Mouse (Mus musculus) hindbrain, embryonic 13.5 days (tissue): ENCODE measurements at regions not wholly inside any gene's neighbourhood (a gene's known extent, or its start where the extent isn't known, plus 50 kb on each side); places are given as distances from the start of the nearest gene placed in this dataset.

Source experiments
- ATAC-seq: fragments of 200-750 bp; cut with Nextera tagmentation; 2 replicates; pipeline ENCODE4 v1.8.0; 2017; ENCODE audit warnings: moderate TSS enrichment; ENCODE audit not compliant: low FRiP score
- H3K27ac ChIP-seq: fragments of 300-500 bp; sonication (generic); 2 replicates; pipeline ENCODE4 v1.5.1; 2015; ENCODE audit warnings: inconsistent platforms, mild to moderate bottlenecking, moderate library complexity
- H3K27me3 ChIP-seq: fragments of 300-500 bp; sonication (generic); 2 replicates; pipeline ENCODE4 v1.6.1; 2015; ENCODE audit warnings: mild to moderate bottlenecking, inconsistent platforms
- H3K36me3 ChIP-seq: fragments of 300-500 bp; sonication (generic); 2 replicates; pipeline ENCODE4 v1.6.1; 2015; ENCODE audit warnings: mild to moderate bottlenecking, inconsistent platforms
- H3K4me1 ChIP-seq: fragments of 300-500 bp; sonication (generic); replicated peaks from 2 replicates; pipeline ENCODE4 v1.6.1; 2015; ENCODE audit warnings: inconsistent platforms
- H3K4me2 ChIP-seq: fragments of 300-500 bp; sonication (generic); 2 replicates; pipeline ENCODE4 v1.6.1; 2015; ENCODE audit warnings: inconsistent platforms, mild to moderate bottlenecking, moderate library complexity
- H3K4me3 ChIP-seq: fragments of 300-500 bp; sonication (generic); 2 replicates; pipeline ENCODE4 v1.5.1; 2015; ENCODE audit warnings: mild to moderate bottlenecking, inconsistent platforms
- H3K9ac ChIP-seq: fragments of 300-500 bp; sonication (generic); 2 replicates; pipeline ENCODE4 v1.6.1; 2015; ENCODE audit warnings: mild to moderate bottlenecking, inconsistent platforms
- H3K9me3 ChIP-seq: fragments of 300-500 bp; sonication (generic); 2 replicates; pipeline ENCODE4 v1.6.1; 2016; ENCODE audit warnings: inconsistent platforms
- WGBS: fragments of 180-500 bp; shearing (Covaris S2); methylation state at CpG from one replicate; pipeline ENCODE4 v1.1.7; 2015; 5-methylcytosine and 5-hydroxymethylcytosine counted together

GRCm38 (mm10) chr10:22993158-22993557 is 173.2 kb upstream of the Tcf21 start:
- WGBS = 92% methylated on average over 3 of the region's 3 CpGs
- ATAC-seq = no peak

GRCm38 (mm10) chr10:22981798-22982197 is 161.8 kb upstream of the Tcf21 start:
- no peak overlapping the region for H3K4me2 ChIP-seq
- H3K36me3 ChIP-seq = no peaks in the 10 kb centered on the region
- H3K9ac ChIP-seq = no peak overlapping the region
- no peaks in the 10 kb centered on the region for H3K27me3 ChIP-seq
- no peaks in the 10 kb centered on the region for H3K4me1 ChIP-seq
- no peak overlapping the region for H3K4me3 ChIP-seq
- 84% methylated on average over 6 of the region's 6 CpGs for WGBS
- H3K27ac ChIP-seq = no peak overlapping the region
- H3K9me3 ChIP-seq = no peaks in the 10 kb centered on the region
- no peak for ATAC-seq

More at GRCm38 (mm10) chr10:22993158-22993557, 173.2 kb upstream of the Tcf21 start:
- H3K36me3 ChIP-seq = no peaks in the 10 kb centered on the region
- no peak overlapping the region for H3K27ac ChIP-seq
- no peaks in the 10 kb centered on the region for H3K4me1 ChIP-seq
- no peak overlapping the region for H3K4me3 ChIP-seq
- no peaks in the 10 kb centered on the region for H3K27me3 ChIP-seq
- H3K4me2 ChIP-seq = no peak overlapping the region
- no peak overlapping the region for H3K9ac ChIP-seq
- no peaks in the 10 kb centered on the region for H3K9me3 ChIP-seq

GRCm38 (mm10) chr10:22978442-22978841 is 158.5 kb upstream of the Tcf21 start:
- H3K4me1 ChIP-seq = no peaks in the 10 kb centered on the region
- no peak overlapping the region for H3K4me3 ChIP-seq
- H3K27me3 ChIP-seq = no peaks in the 10 kb centered on the region
- H3K36me3 ChIP-seq = no peaks in the 10 kb centered on the region
- WGBS = 93% methylated on average over 7 of the region's 7 CpGs
- no peaks in the 10 kb centered on the region for H3K9me3 ChIP-seq
- no peak overlapping the region for H3K4me2 ChIP-seq
- ATAC-seq = no peak
- H3K9ac ChIP-seq = no peak overlapping the region
- H3K27ac ChIP-seq = no peak overlapping the region

- ATAC-seq = no peak
- Histone ChIP-seq H3K4me3 (no peak overlapping the region), H3K4me2 (no peak overlapping the region), H3K27ac (no peak overlapping the region), H3K36me3 (no peaks in the 10 kb centered on the region), H3K27me3 (no peaks in the 10 kb centered on the region), H3K4me1 (no peaks in the 10 kb centered on the region), H3K9me3 (no peaks in the 10 kb centered on the region), H3K9ac (no peak overlapping the region)
- whole genome bisulfite sequencing = 87% methylated on average over 7 of the region's 7 CpGs
Observed at GRCm38 (mm10) chr10:22956956-22957355, 137.0 kb upstream of the Tcf21 start.

- no peaks in the 10 kb centered on the region for H3K27me3 ChIP-seq
- no peaks in the 10 kb centered on the region for H3K4me1 ChIP-seq
- no peaks in the 10 kb centered on the region for H3K9me3 ChIP-seq
- ATAC-seq = no peak
- H3K4me2 ChIP-seq = no peak overlapping the region
- H3K27ac ChIP-seq = no peak overlapping the region
- WGBS = 73% methylated on average over 6 of the region's 6 CpGs
- no peak overlapping the region for H3K9ac ChIP-seq
- no peak overlapping the region for H3K4me3 ChIP-seq
- no peaks in the 10 kb centered on the region for H3K36me3 ChIP-seq
Observed at GRCm38 (mm10) chr10:22953283-22953682, 133.3 kb upstream of the Tcf21 start.

- Histone ChIP-seq H3K27ac (no peak overlapping the region), H3K9ac (no peak overlapping the region), H3K9me3 (no peaks in the 10 kb centered on the region), H3K27me3 (no peaks in the 10 kb centered on the region), H3K4me2 (no peak overlapping the region), H3K4me3 (no peak overlapping the region), H3K36me3 (no peaks in the 10 kb centered on the region), H3K4me1 (no peaks in the 10 kb centered on the region)
- ATAC-seq = no peak
- WGBS = 100% methylated on average over 1 of the region's 1 CpGs
Observed at GRCm38 (mm10) chr10:22944247-22944646, 124.3 kb upstream of the Tcf21 start.

- Histone ChIP-seq H3K9ac (no peak overlapping the region), H3K4me1 (no peaks in the 10 kb centered on the region), H3K4me3 (no peak overlapping the region), H3K27me3 (no peaks in the 10 kb centered on the region), H3K36me3 (no peaks in the 10 kb centered on the region), H3K9me3 (no peaks in the 10 kb centered on the region), H3K4me2 (no peak overlapping the region), H3K27ac (no peak overlapping the region)
- WGBS = 92% methylated on average over 8 of the region's 8 CpGs
- ATAC-seq = no peak
Observed at GRCm38 (mm10) chr10:22927977-22928376, 108.0 kb upstream of the Tcf21 start.

- H3K27ac ChIP-seq = no peak overlapping the region
- no peak overlapping the region for H3K4me2 ChIP-seq
- H3K36me3 ChIP-seq = no peaks in the 10 kb centered on the region
- no peaks in the 10 kb centered on the region for H3K9me3 ChIP-seq
- H3K27me3 ChIP-seq = no peaks in the 10 kb centered on the region
- no peak for ATAC-seq
- no peak overlapping the region for H3K4me3 ChIP-seq
- no peaks in the 10 kb centered on the region for H3K4me1 ChIP-seq
- no peak overlapping the region for H3K9ac ChIP-seq
- 75% methylated on average over 5 of the region's 5 CpGs for WGBS
Observed at GRCm38 (mm10) chr10:22926099-22926498, 106.1 kb upstream of the Tcf21 start.

GRCm38 (mm10) chr10:22921035-22921965 is 101.3 kb upstream of the Tcf21 start:
- no peaks in the 10 kb centered on the region for H3K27me3 ChIP-seq
- no peak overlapping the region for H3K4me2 ChIP-seq
- H3K9me3 ChIP-seq = no peaks in the 10 kb centered on the region
- no peak overlapping the region for H3K9ac ChIP-seq
- H3K4me3 ChIP-seq = no peak overlapping the region
- 79% methylated on average over 11 of the region's 11 CpGs for WGBS
- H3K27ac ChIP-seq = no peak overlapping the region
- no peaks in the 10 kb centered on the region for H3K36me3 ChIP-seq
- H3K4me1 ChIP-seq = no peaks in the 10 kb centered on the region
- no peak for ATAC-seq

- no peak overlapping the region for H3K4me2 ChIP-seq
- H3K27me3 ChIP-seq = no peaks in the 10 kb centered on the region
- no peaks in the 10 kb centered on the region for H3K4me1 ChIP-seq
- H3K27ac ChIP-seq = no peak overlapping the region
- no peaks in the 10 kb centered on the region for H3K9me3 ChIP-seq
- no peaks in the 10 kb centered on the region for H3K36me3 ChIP-seq
- no peak overlapping the region for H3K4me3 ChIP-seq
- 80% methylated on average over 1 of the region's 1 CpGs for WGBS
- ATAC-seq = no peak
- H3K9ac ChIP-seq = no peak overlapping the region
Observed at GRCm38 (mm10) chr10:22919869-22920268, 99.9 kb upstream of the Tcf21 start.

GRCm38 (mm10) chr10:22917797-22918196 is 97.8 kb upstream of the Tcf21 start:
- no peaks in the 10 kb centered on the region for H3K27me3 ChIP-seq
- no peak for ATAC-seq
- no peaks in the 10 kb centered on the region for H3K36me3 ChIP-seq
- H3K4me1 ChIP-seq = no peaks in the 10 kb centered on the region
- H3K27ac ChIP-seq = no peak overlapping the region
- no peak overlapping the region for H3K9ac ChIP-seq
- 93% methylated on average over 1 of the region's 1 CpGs for WGBS
- no peak overlapping the region for H3K4me2 ChIP-seq
- no peaks in the 10 kb centered on the region for H3K9me3 ChIP-seq
- H3K4me3 ChIP-seq = no peak overlapping the region

GRCm38 (mm10) chr10:22915785-22916514 is 96.0 kb upstream of the Tcf21 start:
- H3K4me3 ChIP-seq = no peak overlapping the region
- H3K4me1 ChIP-seq = no peaks in the 10 kb centered on the region
- H3K9me3 ChIP-seq = no peaks in the 10 kb centered on the region
- no peak overlapping the region for H3K4me2 ChIP-seq
- H3K9ac ChIP-seq = no peak overlapping the region
- WGBS = 79% methylated on average over 6 of the region's 6 CpGs
- H3K27ac ChIP-seq = no peak overlapping the region
- H3K27me3 ChIP-seq = no peaks in the 10 kb centered on the region
- no peaks in the 10 kb centered on the region for H3K36me3 ChIP-seq
- ATAC-seq = no peak
